Mouse (Mus musculus) limb, embryonic 13.5 days (tissue): ENCODE measurements at regions not wholly inside any gene's neighbourhood (a gene's known extent, or its start where the extent isn't known, plus 50 kb on each side); places are given as distances from the start of the nearest gene placed in this dataset.
A peak's percentile ranks its signal among the peaks of the same experiment; 100 is the strongest.

Experiments
- ATAC-seq: fragments of 200-750 bp; cut with Nextera tagmentation; 2 replicates; pipeline ENCODE4 v1.8.0; 2017; ENCODE audit warnings: low read depth, moderate number of reproducible peaks, moderate TSS enrichment; ENCODE audit not compliant: low FRiP score
- H3K27ac ChIP-seq: fragments of 300-500 bp; sonication (generic); 2 replicates; pipeline ENCODE4 v1.5.1; 2015; ENCODE audit warnings: inconsistent platforms, mild to moderate bottlenecking, moderate library complexity
- H3K27me3 ChIP-seq: fragments of 300-500 bp; sonication (generic); 2 replicates; pipeline ENCODE4 v1.6.1; 2015; ENCODE audit warnings: mild to moderate bottlenecking, inconsistent platforms
- H3K36me3 ChIP-seq: fragments of 300-500 bp; sonication (generic); 2 replicates; pipeline ENCODE4 v1.6.1; 2015; ENCODE audit warnings: inconsistent platforms, mild to moderate bottlenecking, moderate library complexity
- H3K4me1 ChIP-seq: fragments of 300-500 bp; sonication (generic); 2 replicates; pipeline ENCODE4 v1.6.1; 2015; ENCODE audit warnings: inconsistent platforms
- H3K4me2 ChIP-seq: fragments of 300-500 bp; sonication (generic); replicated peaks from 2 replicates; pipeline ENCODE4 v1.6.1; 2015; ENCODE audit warnings: inconsistent platforms, mild to moderate bottlenecking, moderate library complexity
- H3K4me3 ChIP-seq: fragments of 300-500 bp; sonication (generic); 2 replicates; pipeline ENCODE4 v1.5.1; 2015; ENCODE audit warnings: moderate library complexity, mild to moderate bottlenecking, inconsistent platforms
- H3K9ac ChIP-seq: fragments of 300-500 bp; sonication (generic); 2 replicates; pipeline ENCODE4 v1.6.1; 2015; ENCODE audit warnings: mild to moderate bottlenecking, inconsistent platforms
- H3K9me3 ChIP-seq: fragments of 300-500 bp; sonication (generic); 2 replicates; pipeline ENCODE4 v1.6.1; 2016; ENCODE audit warnings: inconsistent platforms
- WGBS: fragments of 180-500 bp; shearing (Covaris S2); methylation state at CpG from one replicate; pipeline ENCODE4 v1.1.7; 2015; 5-methylcytosine and 5-hydroxymethylcytosine counted together

GRCm38 (mm10) chr17:16101548-16101947, 270.7 kb upstream of the Rgmb start:
- no peak overlapping the region for H3K4me2 ChIP-seq
- H3K27me3 ChIP-seq, result no peaks in the 10 kb centered on the region
- peak; percentile 51 for ATAC-seq
- no peaks in the 10 kb centered on the region for H3K9me3 ChIP-seq
- H3K4me1 ChIP-seq, result no peaks in the 10 kb centered on the region
- H3K4me3 ChIP-seq, result no peak overlapping the region
- H3K36me3 ChIP-seq, result no peaks in the 10 kb centered on the region
- 25% methylated on average over 2 of the region's 2 CpGs for WGBS
- no peak overlapping the region for H3K27ac ChIP-seq
- no peak overlapping the region for H3K9ac ChIP-seq

- WGBS, result 82% methylated on average over 4 of the region's 4 CpGs
- H3K4me1 ChIP-seq, result no peaks in the 10 kb centered on the region
- H3K27me3 ChIP-seq, result peaks cover 5% of the 10 kb centered on the region; the same call in 1 of the 2 replicates
- H3K4me3 ChIP-seq, result no peak overlapping the region
- H3K9me3 ChIP-seq, result no peaks in the 10 kb centered on the region
- no peak overlapping the region for H3K4me2 ChIP-seq
- no peak overlapping the region for H3K9ac ChIP-seq
- H3K27ac ChIP-seq, result no peak overlapping the region
- H3K36me3 ChIP-seq, result no peaks in the 10 kb centered on the region
- no peak for ATAC-seq
Observed at GRCm38 (mm10) chr17:16092952-16093351, 262.1 kb upstream of the Rgmb start.

- Histone ChIP-seq H3K4me3 (no peak overlapping the region), H3K27me3 (peaks cover 5% of the 10 kb centered on the region; the same call in 1 of the 2 replicates), H3K4me2 (no peak overlapping the region), H3K4me1 (no peaks in the 10 kb centered on the region), H3K36me3 (no peaks in the 10 kb centered on the region), H3K9ac (no peak overlapping the region), H3K27ac (no peak overlapping the region), H3K9me3 (no peaks in the 10 kb centered on the region)
- 78% methylated on average over 8 of the region's 8 CpGs for WGBS
- no peak for ATAC-seq
Observed at GRCm38 (mm10) chr17:16089619-16090280, 258.9 kb upstream of the Rgmb start.

GRCm38 (mm10) chr17:16088879-16089618, 258.2 kb upstream of the Rgmb start:
- H3K4me1 ChIP-seq, result no peaks in the 10 kb centered on the region
- H3K36me3 ChIP-seq, result no peaks in the 10 kb centered on the region
- peaks cover 5% of the 10 kb centered on the region; the same call in 1 of the 2 replicates for H3K27me3 ChIP-seq
- H3K9me3 ChIP-seq, result no peaks in the 10 kb centered on the region
- ATAC-seq, result no peak
- H3K4me3 ChIP-seq, result no peak overlapping the region
- no peak overlapping the region for H3K27ac ChIP-seq
- WGBS, result 71% methylated on average over 5 of the region's 5 CpGs
- no peak overlapping the region for H3K4me2 ChIP-seq
- H3K9ac ChIP-seq, result no peak overlapping the region

- Histone ChIP-seq H3K36me3 (no peaks in the 10 kb centered on the region), H3K4me2 (no peak overlapping the region), H3K9ac (no peak overlapping the region), H3K27me3 (peaks cover 5% of the 10 kb centered on the region; the same call in 1 of the 2 replicates), H3K4me3 (no peak overlapping the region), H3K9me3 (no peaks in the 10 kb centered on the region), H3K27ac (no peak overlapping the region), H3K4me1 (no peaks in the 10 kb centered on the region)
- ATAC-seq, result peak; percentile 66; the same call in 1 of the 2 replicates
- WGBS, result 46% methylated on average over 2 of the region's 2 CpGs
Observed at GRCm38 (mm10) chr17:16087046-16087445, 256.2 kb upstream of the Rgmb start.

- H3K4me3 ChIP-seq, result no peak overlapping the region
- H3K27ac ChIP-seq, result no peak overlapping the region
- no peaks in the 10 kb centered on the region for H3K9me3 ChIP-seq
- H3K4me1 ChIP-seq, result no peaks in the 10 kb centered on the region
- no peaks in the 10 kb centered on the region for H3K27me3 ChIP-seq
- no peaks in the 10 kb centered on the region for H3K36me3 ChIP-seq
- 72% methylated on average over 3 of the region's 3 CpGs for WGBS
- no peak overlapping the region for H3K9ac ChIP-seq
- no peak overlapping the region for H3K4me2 ChIP-seq
- no peak for ATAC-seq
Observed at GRCm38 (mm10) chr17:16082842-16083241, 252.0 kb upstream of the Rgmb start.

GRCm38 (mm10) chr17:16078549-16078948, 247.7 kb upstream of the Rgmb start:
- Histone ChIP-seq H3K4me3 (no peak overlapping the region), H3K27me3 (no peaks in the 10 kb centered on the region), H3K9ac (no peak overlapping the region), H3K27ac (no peak overlapping the region), H3K9me3 (no peaks in the 10 kb centered on the region), H3K4me2 (no peak overlapping the region), H3K4me1 (no peaks in the 10 kb centered on the region), H3K36me3 (no peaks in the 10 kb centered on the region)
- no peak for ATAC-seq
- WGBS, result 79% methylated on average over 3 of the region's 3 CpGs

- H3K9ac ChIP-seq, result no peak overlapping the region
Observed at GRCm38 (mm10) chr17:16069334-16069733, 238.5 kb upstream of the Rgmb start.

GRCm38 (mm10) chr17:16067858-16068257, 237.0 kb upstream of the Rgmb start:
- Histone ChIP-seq H3K4me3 (no peak overlapping the region), H3K27me3 (no peaks in the 10 kb centered on the region), H3K9me3 (no peaks in the 10 kb centered on the region), H3K4me1 (no peaks in the 10 kb centered on the region), H3K27ac (no peak overlapping the region), H3K36me3 (no peaks in the 10 kb centered on the region), H3K9ac (no peak overlapping the region), H3K4me2 (no peak overlapping the region)
- WGBS, result 95% methylated on average over 2 of the region's 2 CpGs
- ATAC-seq, result no peak

More at GRCm38 (mm10) chr17:16069334-16069733, 238.5 kb upstream of the Rgmb start:
- H3K4me1 ChIP-seq, result no peaks in the 10 kb centered on the region
- ATAC-seq, result no peak
- H3K36me3 ChIP-seq, result no peaks in the 10 kb centered on the region
- WGBS, result 41% methylated on average over 1 of the region's 1 CpGs
- H3K4me3 ChIP-seq, result no peak overlapping the region
- H3K27me3 ChIP-seq, result no peaks in the 10 kb centered on the region
- no peaks in the 10 kb centered on the region for H3K9me3 ChIP-seq
- no peak overlapping the region for H3K4me2 ChIP-seq
- H3K27ac ChIP-seq, result no peak overlapping the region

GRCm38 (mm10) chr17:16054481-16054880, 223.6 kb upstream of the Rgmb start:
- no peak overlapping the region for H3K4me2 ChIP-seq
- H3K9me3 ChIP-seq, result no peaks in the 10 kb centered on the region
- no peaks in the 10 kb centered on the region for H3K27me3 ChIP-seq
- 12% methylated on average over 3 of the region's 3 CpGs for WGBS
- no peaks in the 10 kb centered on the region for H3K36me3 ChIP-seq
- no peak overlapping the region for H3K27ac ChIP-seq
- no peaks in the 10 kb centered on the region for H3K4me1 ChIP-seq
- no peak overlapping the region for H3K4me3 ChIP-seq
- ATAC-seq, result no peak; the same call in 1 of the 2 replicates
- no peak overlapping the region for H3K9ac ChIP-seq

- Histone ChIP-seq H3K4me3 (no peak overlapping the region), H3K9me3 (no peaks in the 10 kb centered on the region), H3K27ac (no peak overlapping the region), H3K9ac (no peak overlapping the region), H3K36me3 (no peaks in the 10 kb centered on the region), H3K27me3 (no peaks in the 10 kb centered on the region), H3K4me1 (no peaks in the 10 kb centered on the region), H3K4me2 (no peak overlapping the region)
- 34% methylated on average over 5 of the region's 5 CpGs for WGBS
- no peak for ATAC-seq
Observed at GRCm38 (mm10) chr17:16051713-16052112, 220.9 kb upstream of the Rgmb start.

GRCm38 (mm10) chr17:16041542-16042251, 210.9 kb upstream of the Rgmb start:
- Histone ChIP-seq H3K4me3 (no peak overlapping the region), H3K27ac (no peak overlapping the region), H3K9ac (no peak overlapping the region), H3K27me3 (no peaks in the 10 kb centered on the region), H3K9me3 (no peaks in the 10 kb centered on the region), H3K4me2 (no peak overlapping the region), H3K4me1 (no peaks in the 10 kb centered on the region), H3K36me3 (no peaks in the 10 kb centered on the region)
- WGBS, result 64% methylated on average over 5 of the region's 5 CpGs
- no peak for ATAC-seq
